Mouse (Mus musculus) stomach, postnatal 0 days (tissue): ENCODE measurements around the gene D130052B06Rik.

Source experiments
- CTCF ChIP-seq: IDR thresholded peaks from 2 replicates; pipeline ENCODE4 v1.5.1; 2016; ENCODE audit warnings: antibody characterized with exemption, low read depth, mild to moderate bottlenecking, moderate library complexity
- EP300 ChIP-seq: optimal IDR thresholded peaks from 2 replicates; pipeline ENCODE3; 2016; ENCODE audit warnings: antibody characterized with exemption

GRCm38 (mm10) chr11:33550861-33551560 is 48.1 kb upstream of the D130052B06Rik start:
- TF ChIP-seq CTCF (no peak), EP300 (no peak)
